In genomic region chr9:42241021-42241420, GRCm38 (mm10) we compare ENCODE assay signal across 9 mouse cellular contexts. TPM values are rescaled to one million over a fixed set of nuclear protein-coding genes. Genes with fewer than 3 reads are reported as not detected.
A peak's percentile ranks its signal among the peaks of the same experiment; 100 is the strongest.
DNase-seq lines count a peak whose midpoint lies in the region; ATAC-seq and TF ChIP-seq lines count a peak whose summit lies in the region.
"Had no signal": no experiment of that assay in that cellular context is flagged by ENCODE, and none has a peak within 500 bp of the region (broad histone marks: within the 10 kb centered on the region; RNA-seq: fewer than 3 reads in every experiment).

No protein-coding gene starts in this region.

- no peak for DNase-seq in embryonic facial prominence, embryonic 10.5 days (ENCODE audit: low spot score)
- peak; percentile 61 for DNase-seq in cerebellum, adult 9-11 months
- no peak for DNase-seq in hindbrain, embryonic 10.5 days (ENCODE audit: low spot score)
- peak; percentile 52 for DNase-seq in midbrain, embryonic 14.5 days
- no peak for DNase-seq in heart, postnatal 14 days

- H3K4me3 ChIP-seq in embryonic facial prominence, embryonic 12.5 days = no peak overlapping the region
- no peak overlapping the region for H3K4me3 ChIP-seq in embryonic facial prominence, embryonic 10.5 days
- H3K4me3 ChIP-seq in hindbrain, embryonic 10.5 days = no peak overlapping the region
- H3K4me3 ChIP-seq in midbrain, embryonic 14.5 days (replicated peaks; ENCODE audit: low read depth, low read length) = no peak overlapping the region
- H3K4me3 ChIP-seq in intestine, postnatal 0 days (ENCODE audit: low read depth, low read length) = no peak overlapping the region
- H3K4me3 ChIP-seq: lung, embryonic 15.5 days had no signal

- no peaks in the 10 kb centered on the region for H3K36me3 ChIP-seq in embryonic facial prominence, embryonic 12.5 days
- H3K36me3 ChIP-seq in embryonic facial prominence, embryonic 10.5 days (replicated peaks) = no peaks in the 10 kb centered on the region
- H3K36me3 ChIP-seq in hindbrain, embryonic 10.5 days = no peaks in the 10 kb centered on the region
- H3K36me3 ChIP-seq in midbrain, embryonic 14.5 days (ENCODE audit: control insufficient read depth, insufficient read depth, low read length) = no peaks in the 10 kb centered on the region
- H3K36me3 ChIP-seq in intestine, postnatal 0 days (ENCODE audit: control insufficient read depth, insufficient read depth) = no peaks in the 10 kb centered on the region
- H3K36me3 ChIP-seq: lung, embryonic 15.5 days had no signal

- intact Hi-C loops in heart, postnatal 14 days (cut with DNase I) = no loop called here

- no peaks in the 10 kb centered on the region for H3K4me1 ChIP-seq in embryonic facial prominence, embryonic 12.5 days
- no peaks in the 10 kb centered on the region; the same call in 1 of the 2 replicates for H3K4me1 ChIP-seq in embryonic facial prominence, embryonic 10.5 days
- peaks cover 14% of the 10 kb centered on the region for H3K4me1 ChIP-seq in hindbrain, embryonic 10.5 days (replicated peaks)
- H3K4me1 ChIP-seq in midbrain, embryonic 14.5 days (ENCODE audit: control insufficient read depth, insufficient read depth, low read length) = 0 out of 2 replicates have a peak, but pooled peaks cover 12% of the 10 kb centered on the region
- no peaks in the 10 kb centered on the region; the same call in 1 of the 2 replicates for H3K4me1 ChIP-seq in intestine, postnatal 0 days (replicated peaks; ENCODE audit: control insufficient read depth, insufficient read depth, low read length)

- no peak overlapping the region for H3K27ac ChIP-seq in embryonic facial prominence, embryonic 12.5 days
- no peak overlapping the region for H3K27ac ChIP-seq in embryonic facial prominence, embryonic 10.5 days (replicated peaks)
- peak overlapping the region; percentile 75 for H3K27ac ChIP-seq in hindbrain, embryonic 10.5 days
- peak overlapping the region; percentile 42 for H3K27ac ChIP-seq in midbrain, embryonic 14.5 days (replicated peaks; ENCODE audit: low read depth, low read length)
- no peak overlapping the region for H3K27ac ChIP-seq in intestine, postnatal 0 days (ENCODE audit: low read depth, low read length)
- H3K27ac ChIP-seq: lung, embryonic 15.5 days had no signal

- 0 out of 2 replicates have a peak, but pooled peaks have one; percentile 47 for ATAC-seq in embryonic facial prominence, embryonic 12.5 days (ENCODE audit: insufficient number of reproducible peaks, insufficient read depth, low FRiP score, low TSS enrichment)
- no peak; the same call in 1 of the 2 replicates for ATAC-seq in midbrain, embryonic 14.5 days (ENCODE audit: low FRiP score, low TSS enrichment)
- no peak for ATAC-seq in intestine, postnatal 0 days
- no peak for ATAC-seq in frontal cortex, adult (ENCODE audit: low TSS enrichment)

- no peaks in the 10 kb centered on the region for H3K27me3 ChIP-seq in embryonic facial prominence, embryonic 12.5 days
- H3K27me3 ChIP-seq in embryonic facial prominence, embryonic 10.5 days (replicated peaks; ENCODE audit: low read depth, poor library complexity, severe bottlenecking) = peaks cover 6% of the 10 kb centered on the region
- peaks cover 3% of the 10 kb centered on the region; the same call in 1 of the 2 replicates for H3K27me3 ChIP-seq in hindbrain, embryonic 10.5 days (ENCODE audit: insufficient read depth, poor library complexity, severe bottlenecking)
- no peaks in the 10 kb centered on the region for H3K27me3 ChIP-seq in midbrain, embryonic 14.5 days (ENCODE audit: control insufficient read depth, insufficient read depth, low read length)
- H3K27me3 ChIP-seq in intestine, postnatal 0 days (replicated peaks; ENCODE audit: control insufficient read depth, insufficient read depth, low read length) = no peaks in the 10 kb centered on the region
- H3K27me3 ChIP-seq: lung, embryonic 15.5 days had no signal

- H3K9me3 ChIP-seq in embryonic facial prominence, embryonic 12.5 days = no peaks in the 10 kb centered on the region
- no peaks in the 10 kb centered on the region for H3K9me3 ChIP-seq in embryonic facial prominence, embryonic 10.5 days
- H3K9me3 ChIP-seq in hindbrain, embryonic 10.5 days = no peaks in the 10 kb centered on the region
- no peaks in the 10 kb centered on the region for H3K9me3 ChIP-seq in midbrain, embryonic 14.5 days (ENCODE audit: control insufficient read depth, low read length)
- no peaks in the 10 kb centered on the region for H3K9me3 ChIP-seq in intestine, postnatal 0 days (ENCODE audit: control insufficient read depth)
- H3K9me3 ChIP-seq: lung, embryonic 15.5 days had no signal

- WGBS in embryonic facial prominence, embryonic 12.5 days = 81% methylated on average over 3 of the region's 3 CpGs
- 86% methylated on average over 3 of the region's 3 CpGs for WGBS in embryonic facial prominence, embryonic 10.5 days
- 87% methylated on average over 3 of the region's 3 CpGs for WGBS in hindbrain, embryonic 10.5 days
- WGBS in midbrain, embryonic 14.5 days = 64% methylated on average over 3 of the region's 3 CpGs
- WGBS in intestine, postnatal 0 days = 69% methylated on average over 3 of the region's 3 CpGs

- no peak for TF ChIP-seq CTCF in intestine, postnatal 0 days (IDR thresholded peaks at IDR 0.05; ENCODE audit: low read depth)

- H3K4me2 ChIP-seq in embryonic facial prominence, embryonic 12.5 days (replicated peaks) = no peak overlapping the region
- H3K4me2 ChIP-seq in midbrain, embryonic 14.5 days (ENCODE audit: low read length) = peak overlapping the region; percentile 3; the same call in 1 of the 2 replicates
- H3K4me2 ChIP-seq in intestine, postnatal 0 days (replicated peaks; ENCODE audit: low read depth) = no peak overlapping the region
- H3K4me2 ChIP-seq: lung, embryonic 15.5 days had no signal

- no peak overlapping the region for H3K9ac ChIP-seq in embryonic facial prominence, embryonic 12.5 days
- 0 out of 2 replicates have a peak overlapping the region, but pooled peaks have one; percentile 17 for H3K9ac ChIP-seq in midbrain, embryonic 14.5 days (replicated peaks; ENCODE audit: low read length)
- H3K9ac ChIP-seq in intestine, postnatal 0 days (ENCODE audit: low read depth, low read length) = no peak overlapping the region
- H3K9ac ChIP-seq: lung, embryonic 15.5 days had no signal

RNA-seq across cellular contexts. Expression of gene Sc5d, which starts 23.0 kb away (rescaled TPM):
- 49.8 and 55.6 TPM in 2 replicates for polyA plus RNA-seq in embryonic facial prominence, embryonic 12.5 days (2016; fragmentation: Nextera tagmentation; extraction: Ambion mirVana)
- polyA plus RNA-seq in embryonic facial prominence, embryonic 10.5 days (2016; fragmentation: Nextera tagmentation; extraction: Ambion mirVana) = 57.7 and 58.1 TPM in 2 replicates
- 63.5 and 64.9 TPM in 2 replicates for polyA plus RNA-seq in hindbrain, embryonic 10.5 days (2016; fragmentation: Nextera tagmentation; extraction: Ambion mirVana)
- polyA plus RNA-seq in midbrain, embryonic 14.5 days (2014; fragmentation: Nextera tagmentation; extraction: Ambion mirVana) = 71.8 and 76.3 TPM in 2 replicates
- 79.8 and 87.7 TPM in 2 replicates for polyA plus RNA-seq in intestine, postnatal 0 days (2015; fragmentation: Nextera tagmentation; extraction: Ambion mirVana)
- 10 to 100 TPM; 12.0 TPM for total RNA-seq in heart, postnatal 14 days (2021)

Comparison
In these comparisons a context has a peak if more than half of its experiments do, and no peak if none do; other contexts are left out.
1. H3K27ac ChIP-seq: peak in hindbrain, embryonic 10.5 days (single experiment) and midbrain, embryonic 14.5 days (single experiment); none in embryonic facial prominence, embryonic 12.5 days (single experiment), embryonic facial prominence, embryonic 10.5 days (single experiment) and intestine, postnatal 0 days (single experiment).
2. DNase-seq: peak in cerebellum, adult 9-11 months (single experiment) and midbrain, embryonic 14.5 days (single experiment); none in embryonic facial prominence, embryonic 10.5 days (single experiment), hindbrain, embryonic 10.5 days (single experiment) and heart, postnatal 14 days (0 of 2).